Mouse (Mus musculus): ENCODE measurements at regions not wholly inside any gene's neighbourhood (a gene's known extent, or its start where the extent isn't known, plus 50 kb on each side); places are given as distances from the start of the nearest gene placed in this dataset.

- no peak for DNase-seq (ENCODE audit: extremely low spot score, low read depth, low spot score)
These were observed 403.9 kb upstream of the Mef2c start for GRCm38 (mm10) chr13:83099908-83100307.

GRCm38 (mm10) chr13:83110610-83111009 lies 393.2 kb upstream of the Mef2c start:
- no peak for DNase-seq (ENCODE audit: extremely low spot score, low read depth, low spot score)

DNA sequence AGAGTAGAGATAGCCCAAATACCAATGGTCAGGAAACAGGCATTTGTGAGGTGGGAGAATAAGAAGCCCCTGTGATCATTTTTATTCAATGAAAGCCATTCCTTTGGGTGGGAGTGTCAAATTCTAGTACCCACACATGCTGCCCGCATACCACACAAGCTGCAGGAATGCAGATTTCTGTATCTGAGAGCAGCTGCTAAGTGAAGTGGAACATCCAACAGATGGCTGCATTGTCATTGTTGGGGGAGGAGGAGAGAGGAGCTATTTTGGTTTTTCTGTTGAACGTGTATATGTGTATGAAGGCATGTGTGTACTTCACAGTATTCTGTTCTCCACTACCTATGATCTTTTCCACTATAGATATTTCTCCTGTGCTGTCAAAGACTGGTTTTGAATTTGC lies 392.3 kb upstream of the Mef2c start:
- no peak for DNase-seq (ENCODE audit: extremely low spot score, low read depth, low spot score)

- no peak for DNase-seq (ENCODE audit: extremely low spot score, low read depth, low spot score)
These were observed 391.5 kb upstream of the Mef2c start for GRCm38 (mm10) chr13:83112323-83112722.

GRCm38 (mm10) chr13:83112741-83113140 lies 391.1 kb upstream of the Mef2c start:
- DNase-seq (ENCODE audit: extremely low spot score, low read depth, low spot score): no peak

DNA sequence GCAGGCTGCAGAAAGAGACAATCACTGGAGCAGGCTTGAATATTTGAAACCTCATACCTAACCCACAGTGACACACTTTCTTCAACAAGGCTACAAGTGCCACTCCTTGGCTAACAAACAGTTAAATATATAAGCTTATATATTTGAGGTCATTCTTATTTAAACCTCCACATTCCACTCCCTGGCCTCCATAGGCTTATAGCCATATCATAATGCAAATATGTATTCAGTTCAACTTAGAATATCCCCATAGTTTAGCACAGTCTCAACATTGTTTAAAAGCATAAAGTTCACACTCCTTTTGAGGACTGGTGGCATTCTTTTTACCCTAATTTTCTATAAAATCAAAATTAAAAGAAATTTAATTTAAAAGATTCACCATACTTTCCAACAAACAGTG lies 390.0 kb upstream of the Mef2c start:
- no peak for DNase-seq (ENCODE audit: extremely low spot score, low read depth, low spot score)

DNA sequence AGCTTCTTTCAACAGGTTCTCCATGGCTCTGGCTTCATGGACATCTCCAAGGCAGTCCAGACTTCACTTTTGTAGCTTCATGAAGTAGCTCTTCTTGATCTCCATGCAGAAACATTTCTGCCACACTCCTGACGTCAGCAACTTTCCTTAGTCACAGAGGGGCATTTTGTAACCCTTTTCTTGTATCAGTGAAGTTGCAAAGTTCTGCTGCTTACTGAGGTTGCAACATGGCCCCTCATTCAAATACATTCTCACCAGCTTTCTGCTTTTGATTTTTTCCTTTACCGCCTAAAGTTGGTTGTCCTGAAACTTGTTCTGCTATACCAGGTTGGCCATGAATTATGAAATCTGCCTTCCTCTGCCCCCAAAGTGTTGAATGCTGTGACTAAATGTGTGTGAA lies 389.4 kb upstream of the Mef2c start:
- no peak for DNase-seq (ENCODE audit: extremely low spot score, low read depth, low spot score)

GRCm38 (mm10) chr13:83115691-83116090 lies 388.1 kb upstream of the Mef2c start:
- DNase-seq (ENCODE audit: extremely low spot score, low read depth, low spot score): no peak

DNA sequence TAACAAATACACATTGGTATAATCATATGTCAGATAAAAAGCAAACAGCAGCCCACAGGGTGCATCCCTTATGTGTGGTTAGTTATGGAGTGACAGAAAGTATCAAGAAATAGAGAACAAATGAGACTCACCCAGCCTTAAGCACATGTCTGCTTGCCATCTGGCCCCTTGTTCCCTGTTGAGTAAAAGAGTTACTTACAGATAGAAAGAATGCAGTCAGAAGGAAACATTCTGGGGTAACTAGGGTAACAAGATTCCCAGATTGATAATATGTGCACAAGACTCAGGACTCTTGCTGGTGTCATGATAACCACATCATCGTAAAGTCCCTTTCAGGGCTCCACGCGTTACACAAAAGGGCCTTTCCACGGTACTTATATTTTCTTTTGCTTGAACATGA lies 383.5 kb upstream of the Mef2c start:
- DNase-seq (ENCODE audit: extremely low spot score, low read depth, low spot score): no peak

DNA sequence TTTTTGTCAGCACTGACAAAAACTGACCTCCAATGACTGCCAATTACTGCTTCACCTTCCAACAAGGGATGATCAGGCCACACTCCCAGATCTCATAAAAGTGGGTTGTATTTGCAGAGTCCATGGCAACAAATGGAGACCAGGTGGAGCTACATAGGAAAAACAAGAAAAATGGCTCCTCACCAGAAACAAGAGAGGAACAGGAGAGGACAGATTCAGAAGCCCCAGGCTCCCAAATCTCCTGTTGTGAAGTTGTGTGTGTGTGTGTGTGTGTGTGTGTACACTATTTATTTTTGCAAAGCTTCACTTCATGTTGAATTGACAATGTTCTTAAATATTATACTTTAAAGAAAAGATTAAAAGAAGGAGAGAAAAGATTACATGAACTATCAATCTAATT lies 380.2 kb upstream of the Mef2c start:
- DNase-seq (ENCODE audit: extremely low spot score, low read depth, low spot score): no peak

- no peak for DNase-seq (ENCODE audit: extremely low spot score, low read depth, low spot score)
These were observed 379.2 kb upstream of the Mef2c start for GRCm38 (mm10) chr13:83124651-83125050.

DNA sequence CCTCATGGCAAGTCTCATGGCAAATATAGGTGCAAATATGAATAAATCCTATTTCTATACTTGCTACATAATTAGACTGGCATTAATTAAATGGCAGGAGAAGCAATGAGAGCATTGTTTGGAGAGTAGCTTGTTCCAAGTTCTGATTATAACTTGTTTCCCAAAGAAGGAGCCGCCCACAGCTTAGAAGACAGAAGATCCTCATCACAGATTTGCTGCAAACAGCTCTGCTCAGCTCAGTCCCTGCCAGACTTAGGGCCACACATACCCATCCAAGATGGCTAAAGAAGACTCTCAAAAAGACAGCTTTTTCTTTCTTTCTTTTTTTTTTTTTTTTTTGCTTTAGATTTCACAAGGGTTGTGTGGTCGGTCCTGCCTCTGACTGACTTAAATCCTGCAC lies 377.4 kb upstream of the Mef2c start:
- no peak for DNase-seq (ENCODE audit: extremely low spot score, low read depth, low spot score)

DNA sequence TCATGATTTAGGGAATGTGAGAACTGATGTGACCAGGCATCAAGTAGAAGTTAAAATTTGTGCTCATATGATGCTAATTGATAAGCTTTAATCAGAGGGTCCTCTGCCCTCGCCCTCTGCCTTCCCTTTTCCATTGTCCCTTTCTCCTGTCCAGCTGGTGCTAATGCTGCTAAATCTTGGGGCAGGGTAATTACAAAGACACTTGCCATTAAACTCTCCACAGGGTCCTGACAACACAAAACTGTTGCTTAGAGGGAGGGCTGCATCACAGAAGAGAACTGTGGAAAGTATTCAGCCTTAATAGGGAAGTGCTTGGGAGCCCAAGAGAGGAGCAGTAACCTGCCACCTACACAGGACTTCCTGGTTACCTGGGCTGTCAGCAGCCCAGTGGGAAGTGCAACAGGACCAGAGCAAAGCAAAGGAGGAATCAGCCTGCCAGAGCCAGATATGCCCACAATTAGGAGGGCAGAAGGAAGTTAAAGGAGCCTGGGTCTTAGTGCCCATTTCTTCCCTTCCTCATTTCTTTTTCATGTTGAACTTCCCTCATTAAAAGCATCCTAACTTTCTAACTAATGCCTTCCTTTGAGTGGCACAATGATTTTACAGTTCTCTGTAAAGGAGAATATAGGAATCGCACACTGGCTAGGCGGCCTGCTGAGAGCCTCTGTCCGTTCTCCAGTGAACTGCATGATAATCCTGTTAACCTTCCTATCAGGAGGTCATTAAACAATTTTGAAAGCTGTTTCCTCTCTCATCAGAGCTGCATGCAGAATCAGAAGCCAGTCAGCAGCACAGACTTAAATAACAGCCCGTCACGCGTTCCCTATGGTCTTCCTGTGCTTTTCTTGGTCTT lies 372.5 kb upstream of the Mef2c start:
- no peak for DNase-seq (ENCODE audit: extremely low spot score, low read depth, low spot score)

GRCm38 (mm10) chr13:83131982-83132354 lies 371.9 kb upstream of the Mef2c start:
- DNase-seq (ENCODE audit: extremely low spot score, low read depth, low spot score): no peak

DNA sequence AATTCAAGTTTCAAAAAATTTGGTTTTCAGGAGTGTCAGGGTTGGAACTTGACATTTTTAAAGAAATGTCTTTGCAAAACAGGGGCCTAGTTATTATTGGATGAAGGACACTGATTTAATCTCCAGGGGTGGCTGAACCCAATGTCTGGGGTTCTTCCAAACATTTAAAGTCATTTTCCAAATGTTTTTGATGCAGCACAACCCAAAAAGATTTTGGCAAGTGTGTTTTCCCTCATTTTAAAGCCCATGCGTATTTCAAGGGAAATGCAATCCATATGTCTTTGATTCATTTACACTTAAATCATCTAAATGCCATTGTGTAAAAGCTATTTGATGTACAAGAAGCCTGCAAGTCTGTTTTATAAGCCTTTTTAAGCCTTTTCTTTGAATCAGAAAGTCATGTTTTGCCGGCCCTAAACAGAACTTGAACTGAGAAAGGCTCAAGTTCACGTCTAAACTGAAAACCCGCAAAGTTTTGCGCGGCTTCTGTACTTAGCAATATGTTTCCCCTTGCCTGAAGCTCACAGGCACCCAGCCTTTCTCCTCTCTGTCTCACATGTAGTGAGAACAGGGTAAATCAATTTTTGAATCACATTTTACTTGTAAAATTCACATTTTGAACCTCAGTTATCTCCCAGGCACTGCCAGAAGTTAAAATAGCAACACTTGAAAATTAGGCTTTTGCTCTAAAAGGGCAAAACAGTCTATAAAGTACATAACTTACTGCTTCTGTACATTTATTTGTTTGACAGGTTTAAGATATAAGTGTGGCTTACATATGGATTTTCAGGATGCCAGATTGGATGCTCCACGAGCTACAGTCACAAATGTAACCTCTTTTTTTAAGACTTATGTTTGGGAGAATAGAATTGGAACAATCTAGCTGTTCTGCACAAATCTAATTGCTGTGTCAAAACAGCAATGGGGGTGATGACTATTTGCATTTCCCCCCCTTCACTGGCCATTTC lies 370.9 kb upstream of the Mef2c start:
- no peak for DNase-seq (ENCODE audit: extremely low spot score, low read depth, low spot score)

DNA sequence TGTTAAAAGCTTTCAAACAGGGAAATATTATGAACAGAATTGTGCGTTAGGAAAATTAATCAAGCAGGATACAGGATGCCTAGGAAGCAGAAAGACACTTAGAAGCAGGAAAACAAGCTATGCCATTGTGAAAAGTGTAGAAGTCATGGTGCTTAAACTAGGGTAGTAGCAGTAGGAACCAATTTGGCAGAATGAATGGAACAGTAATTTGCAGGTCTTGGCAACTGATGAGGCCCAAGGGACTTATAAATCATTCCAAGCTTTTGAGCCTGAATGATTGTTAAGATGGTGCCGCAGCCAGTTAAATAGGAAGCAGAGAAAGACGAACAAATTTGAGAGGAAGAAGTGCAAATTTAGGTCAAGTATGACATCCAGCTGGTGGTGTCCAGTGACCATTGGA lies 360.5 kb upstream of the Mef2c start:
- DNase-seq (ENCODE audit: extremely low spot score, low read depth, low spot score): peak; percentile 66

GRCm38 (mm10) chr13:83154626-83155124 lies 349.2 kb upstream of the Mef2c start:
- DNase-seq (ENCODE audit: extremely low spot score, low read depth, low spot score): no peak

DNA sequence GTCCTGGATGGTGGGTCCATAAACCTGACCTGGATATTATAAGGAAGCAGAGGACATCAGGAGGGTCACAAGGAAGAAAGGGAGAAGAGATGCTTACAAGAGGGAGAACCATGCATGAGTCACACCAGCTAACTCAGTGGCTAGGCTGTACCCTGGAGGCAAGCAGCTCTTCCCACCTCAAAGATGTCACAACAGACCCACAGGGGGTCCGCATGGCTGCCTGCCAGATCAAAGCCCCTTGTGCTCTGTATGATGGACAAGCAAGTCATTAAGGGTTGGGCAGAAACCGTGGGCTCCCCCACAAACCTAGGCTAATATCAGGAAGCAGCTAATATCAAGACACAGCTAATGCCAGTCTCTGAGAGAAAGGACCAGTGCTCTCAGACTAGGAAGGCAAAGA lies 343.9 kb upstream of the Mef2c start:
- DNase-seq (ENCODE audit: extremely low spot score, low read depth, low spot score): no peak

DNA sequence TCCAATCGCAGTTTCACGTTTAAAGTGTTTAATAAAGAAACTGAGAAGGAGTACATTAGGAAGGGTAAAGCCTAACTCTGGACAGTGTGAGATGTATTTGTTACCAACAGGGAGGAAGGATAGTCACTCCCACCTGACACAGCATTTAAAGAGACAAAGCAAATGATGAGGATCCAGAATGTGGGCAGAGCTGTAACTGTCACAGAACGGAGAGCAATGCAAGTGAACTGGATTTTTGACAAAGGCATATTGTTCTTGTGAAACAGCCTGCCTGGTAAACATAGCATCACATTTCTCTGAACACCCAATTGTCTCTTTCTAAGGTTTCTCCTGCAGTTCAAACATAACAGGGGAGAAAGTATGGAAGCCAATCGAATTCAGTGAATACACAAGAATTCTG lies 341.1 kb upstream of the Mef2c start:
- DNase-seq (ENCODE audit: extremely low spot score, low read depth, low spot score): no peak

DNA sequence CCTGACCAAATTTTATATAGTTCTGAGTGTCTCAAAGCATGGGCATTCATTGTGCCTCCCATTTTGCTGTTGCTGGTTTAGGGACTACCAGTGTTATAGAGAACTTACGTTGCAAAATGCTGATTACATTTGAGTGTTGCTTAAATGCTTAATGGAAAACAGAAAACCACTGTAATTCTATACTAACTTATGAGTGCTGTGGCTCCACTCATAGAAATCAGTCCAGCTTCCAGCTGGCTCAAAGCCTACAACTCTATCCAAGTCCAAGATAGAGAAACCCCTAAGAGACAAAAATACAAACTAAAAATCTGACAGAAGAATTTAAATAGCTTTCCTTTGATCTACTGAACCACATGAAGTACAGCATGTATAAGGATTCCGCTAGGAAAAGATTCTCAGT lies 328.7 kb upstream of the Mef2c start:
- DNase-seq (ENCODE audit: extremely low spot score, low read depth, low spot score): no peak

DNA sequence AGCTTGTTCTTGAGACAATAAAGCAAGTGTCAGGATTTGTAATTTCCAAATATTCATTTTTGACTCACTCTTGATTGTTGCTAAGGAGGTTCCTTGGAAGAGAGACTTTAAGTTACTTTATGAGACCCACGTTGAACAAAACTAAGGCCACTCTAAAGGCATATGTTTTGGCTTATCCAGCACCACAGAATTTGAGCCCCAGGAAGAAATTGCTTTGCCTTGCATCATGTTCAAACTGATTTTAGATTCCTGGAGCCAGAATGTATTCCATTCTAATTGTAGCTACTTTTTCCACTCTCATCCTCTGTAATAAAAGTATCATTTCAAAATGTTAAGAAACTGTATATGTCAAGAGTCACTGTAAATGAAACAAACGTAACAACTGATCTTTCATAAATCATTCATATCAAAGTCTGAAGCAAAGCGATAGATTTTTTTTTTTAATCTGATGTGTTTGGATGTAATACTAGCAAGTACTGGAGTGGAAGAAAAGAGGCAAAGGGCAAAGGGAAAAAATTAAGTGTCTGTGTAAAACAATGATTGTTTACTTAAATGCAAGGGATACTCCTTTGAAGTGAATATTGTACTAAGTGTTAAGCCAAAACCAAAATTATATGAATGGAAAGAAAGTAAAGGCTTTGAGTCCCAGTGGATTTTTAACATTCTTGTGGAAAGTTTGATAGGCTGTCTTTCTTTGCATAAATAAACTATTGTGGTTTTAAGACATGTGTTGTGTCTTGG lies 301.7 kb upstream of the Mef2c start:
- no peak for DNase-seq (ENCODE audit: extremely low spot score, low read depth, low spot score)

Measured in hindlimb bud, embryonic 11.5 days (tissue).